Mouse (Mus musculus): ENCODE results near the gene Cep19. TPM values are rescaled to one million over a fixed set of nuclear protein-coding genes. Genes with fewer than 3 reads are reported as not detected.

Gene Cep19
- total RNA-seq, 2 experiments from 2014 or later = 9.3 to 10.9 TPM

DNA sequence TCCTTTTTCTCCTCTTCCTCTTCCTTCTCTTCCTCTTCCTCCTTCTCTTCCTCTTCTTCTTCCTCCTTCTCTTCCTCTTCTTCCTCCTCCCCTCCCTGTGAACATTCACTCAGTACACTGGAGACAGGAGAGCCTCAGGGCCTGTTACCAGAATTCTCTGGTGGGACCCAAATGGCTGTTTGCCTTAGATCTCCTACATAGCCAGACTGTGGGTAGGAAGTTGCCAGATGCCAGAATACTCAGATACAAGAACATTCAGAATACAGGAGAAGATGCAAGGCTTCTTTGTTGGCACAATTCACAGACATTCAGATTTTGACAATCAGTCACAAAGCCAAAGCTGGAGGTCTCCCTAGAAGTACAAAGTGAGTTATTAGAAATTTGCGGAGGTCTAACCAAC lies 39.4 kb downstream of the Cep19 start:
- no peak for DNase-seq (ENCODE audit: low spot score)

DNA sequence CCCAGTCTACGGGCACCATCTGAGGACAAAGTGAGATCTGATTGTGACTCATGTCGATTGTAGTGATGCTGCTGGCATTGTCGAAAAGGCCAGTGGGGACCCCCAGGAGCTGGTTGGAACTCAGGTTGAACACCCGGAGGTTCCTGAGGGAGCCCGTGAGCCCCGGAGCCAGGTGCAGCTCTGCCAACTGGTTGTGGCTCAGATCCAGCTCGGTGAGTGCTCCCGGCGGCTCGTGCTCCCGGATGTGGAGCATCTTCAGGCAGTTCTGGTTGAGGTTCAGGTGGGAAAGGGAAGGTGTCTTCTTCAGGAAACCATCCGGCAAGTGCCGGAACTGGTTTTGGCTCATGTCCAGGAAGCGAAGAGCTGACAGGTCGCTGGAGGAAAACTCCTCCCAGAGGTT lies 44.2 kb downstream of the Cep19 start:
- no peak for DNase-seq (ENCODE audit: low spot score)

DNA sequence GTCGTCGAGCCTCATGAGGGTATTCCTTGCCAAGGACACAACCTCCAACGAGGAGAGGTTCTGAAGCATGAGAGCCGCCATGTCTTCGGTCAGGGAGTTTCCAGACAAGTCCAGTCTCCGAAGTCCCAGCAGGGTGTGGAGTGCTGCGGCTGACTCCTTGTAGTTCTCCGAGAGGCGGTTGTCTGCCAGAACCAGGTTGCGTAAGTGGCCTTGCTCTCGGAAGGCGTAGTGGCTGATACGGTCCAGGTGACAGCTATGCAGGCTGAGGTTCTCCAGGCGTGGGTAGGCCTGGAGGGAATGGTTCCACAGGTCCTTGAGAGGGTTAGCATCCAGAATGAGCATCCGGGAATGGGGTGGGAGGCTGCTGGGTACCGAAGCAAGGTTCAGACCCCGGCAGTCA lies 45.0 kb downstream of the Cep19 start:
- DNase-seq (ENCODE audit: low spot score) = no peak

DNA sequence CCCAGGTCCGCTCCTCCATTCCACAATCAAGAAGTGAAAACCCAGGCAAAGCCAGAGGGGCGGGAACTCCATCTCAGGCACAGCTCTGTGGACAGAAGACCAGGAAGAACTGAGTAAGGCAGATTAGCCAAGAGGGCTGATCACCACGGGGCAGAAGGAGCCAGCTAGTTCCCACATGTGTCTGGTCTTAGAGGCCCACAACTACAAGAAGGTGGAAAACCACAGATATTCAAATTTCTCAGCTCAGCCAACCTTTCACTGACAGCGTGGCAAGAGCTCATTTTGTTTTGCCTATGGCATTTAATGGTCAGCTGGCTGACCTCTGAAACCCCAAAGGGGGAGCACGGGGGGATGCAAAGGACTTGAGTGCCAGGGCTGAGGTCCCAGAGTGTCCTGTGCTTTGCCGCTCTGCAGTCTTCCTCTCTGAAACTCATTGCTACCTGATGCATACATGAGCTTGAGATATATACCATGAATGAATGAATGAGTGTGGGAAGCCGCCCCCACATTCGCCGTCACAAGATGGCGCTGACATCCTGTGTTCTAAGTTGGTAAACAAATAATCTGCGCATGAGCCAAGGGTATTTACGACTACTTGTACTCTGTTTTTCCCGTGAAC lies 48.1 kb downstream of the Cep19 start:
- no peak for DNase-seq (ENCODE audit: low spot score)

DNA sequence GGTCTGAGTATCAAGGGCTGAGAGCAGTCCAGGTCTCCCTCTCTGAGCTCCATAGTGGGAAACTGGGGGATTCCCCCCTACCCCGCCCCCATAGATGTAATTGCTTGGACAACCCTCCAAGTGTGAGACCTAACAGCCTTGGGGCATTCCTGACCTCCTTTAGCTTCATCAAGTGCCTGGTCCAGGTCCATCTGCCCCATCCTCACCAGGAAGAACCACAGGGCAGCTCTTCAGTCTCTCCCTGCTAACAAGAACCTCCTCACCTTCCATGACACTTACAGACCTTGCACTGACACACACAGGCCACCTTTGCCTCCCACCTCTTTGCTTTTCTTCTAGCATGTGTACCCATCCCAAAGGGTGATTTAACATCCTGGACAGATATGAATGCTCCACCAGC lies 54.4 kb downstream of the Cep19 start:
- DNase-seq (ENCODE audit: low spot score) = no peak

DNA sequence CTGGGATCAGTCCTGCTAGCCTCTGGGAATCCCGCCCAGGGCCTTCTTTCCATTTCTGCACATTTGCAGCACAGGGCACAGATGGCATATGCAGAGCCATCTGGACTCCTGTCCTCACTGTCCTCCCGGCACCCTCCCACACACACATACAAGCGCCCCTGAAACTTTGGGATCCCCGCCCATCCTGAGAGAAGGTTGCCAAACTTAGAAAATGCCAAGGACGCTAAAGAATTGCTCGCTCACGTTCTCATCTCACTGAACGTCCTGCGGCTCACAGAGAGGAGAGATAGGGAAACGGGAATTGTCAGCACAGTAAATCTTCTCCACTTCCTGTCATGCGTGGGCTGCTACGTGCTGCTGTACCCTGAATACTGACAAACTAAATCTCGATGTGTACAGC lies 54.8 kb downstream of the Cep19 start:
- no peak for DNase-seq (ENCODE audit: low spot score)

DNA sequence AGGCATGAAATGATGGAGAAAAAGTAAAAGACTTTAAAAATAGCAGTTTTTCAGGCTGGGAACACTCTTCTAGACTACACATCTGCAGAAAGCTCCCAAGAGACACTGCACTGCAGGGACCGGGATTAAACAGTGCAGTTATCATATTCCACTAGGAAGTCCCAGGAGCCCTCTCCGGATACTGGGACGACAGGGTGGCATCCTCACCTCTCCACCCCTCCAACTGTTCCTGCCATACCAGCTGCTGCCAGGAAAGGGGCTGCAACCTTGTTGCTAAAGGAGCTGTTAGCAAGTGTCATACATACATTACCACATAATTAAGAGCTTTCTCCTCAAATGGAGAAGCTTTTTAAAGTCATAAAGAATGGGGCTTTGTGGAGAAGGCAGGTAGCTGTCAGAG lies 57.1 kb downstream of the Cep19 start:
- no peak for DNase-seq (ENCODE audit: low spot score)

DNA sequence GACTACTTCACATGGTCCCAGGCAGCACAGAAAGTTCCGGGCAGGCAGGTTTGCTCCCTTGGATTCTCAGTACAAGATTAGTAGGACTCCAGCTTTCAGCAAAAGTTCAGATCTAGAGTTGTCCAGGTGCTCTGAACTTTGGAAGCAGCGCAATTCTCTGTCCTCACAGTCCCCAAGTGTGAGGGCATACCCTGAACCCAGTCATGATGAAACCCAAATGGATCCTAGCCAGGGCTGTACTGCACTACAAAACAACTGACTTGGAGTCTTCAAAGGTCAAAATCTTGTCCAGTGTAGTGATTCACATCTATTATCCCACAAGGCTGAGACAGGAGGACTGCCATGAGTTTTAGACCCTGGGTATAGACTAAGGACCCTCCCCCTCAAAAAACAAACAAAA lies 57.8 kb downstream of the Cep19 start:
- DNase-seq (ENCODE audit: low spot score) = no peak

Other genes with a start within 250 kb of the Cep19 start
- gene Meltf, start 221.0 kb upstream of the Cep19 start, total RNA-seq (2021) = not detected
- 1 to 10 TPM in 1 of 2 experiments, under 1 TPM in 1; 0.33 to 1.2 TPM for gene Pigz, start 165.9 kb upstream of the Cep19 start, total RNA-seq (2021)
- 10 to 100 TPM; 52.7 to 56.6 TPM for gene 0610012G03Rik, start 151.3 kb upstream of the Cep19 start, total RNA-seq (2021)
- 10 to 100 TPM; 12.4 to 13.6 TPM for gene Ncbp2, start 151.3 kb upstream of the Cep19 start, total RNA-seq (2021)
- 10 to 100 TPM; 10.8 to 11.9 TPM for gene Senp5, start 96.5 kb upstream of the Cep19 start, total RNA-seq (2021)
- gene Pak2, start 20.5 kb upstream of the Cep19 start, total RNA-seq (2021) = 10 to 100 TPM; 12.3 to 15.7 TPM
- gene Pigx, start 60 bp upstream of the Cep19 start, total RNA-seq (2021) = 10 to 100 TPM; 10.5 to 12.7 TPM
- 1 to 10 TPM; 1.3 to 2.1 TPM for gene Nrros, start 65.8 kb downstream of the Cep19 start, total RNA-seq (2021)
- not detected for gene Bex6, start 80.0 kb downstream of the Cep19 start, total RNA-seq (2021)
- gene Fbxo45, start 147.4 kb downstream of the Cep19 start, total RNA-seq (2021) = 10 to 100 TPM; 16.1 to 16.7 TPM
- gene Wdr53, start 147.4 kb downstream of the Cep19 start, total RNA-seq (2021) = 1 to 10 TPM; 5.2 to 7.4 TPM
- gene Smco1, start 171.7 kb downstream of the Cep19 start, total RNA-seq (2021) = 10 to 100 TPM; 58.3 to 81.5 TPM
- 1 to 10 TPM; 8.7 to 8.9 TPM for gene Rnf168, start 177.7 kb downstream of the Cep19 start, total RNA-seq (2021)
- gene Ubxn7, start 232.5 kb downstream of the Cep19 start, total RNA-seq (2021) = 10 to 100 TPM; 13.0 to 15.3 TPM

Measured in gastrocnemius, adult 18-20 months (tissue).